Mouse (Mus musculus): ENCODE measurements at regions not wholly inside any gene's neighbourhood (a gene's known extent, or its start where the extent isn't known, plus 50 kb on each side); places are given as distances from the start of the nearest gene placed in this dataset.

DNA sequence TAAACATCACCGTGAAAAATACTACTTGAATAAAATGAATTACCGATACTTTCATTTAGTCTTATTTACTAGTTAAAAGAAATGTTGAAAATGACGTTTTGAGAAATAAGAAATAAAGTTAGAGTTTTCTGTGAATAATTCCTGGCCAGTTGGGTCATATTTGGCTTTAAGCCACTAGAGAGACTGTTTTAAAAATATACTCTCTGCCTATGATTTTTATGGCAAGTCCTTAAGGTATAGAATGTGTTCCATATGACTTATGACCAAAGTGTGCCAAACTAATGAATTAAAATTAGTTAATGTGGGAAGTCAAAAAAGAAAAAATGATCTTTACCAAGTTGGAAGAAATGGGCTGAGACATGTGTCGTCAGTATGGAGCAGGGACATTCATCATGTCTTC is 354.2 kb upstream of the Col3a1 start:
- Histone ChIP-seq H3K9ac (ENCODE audit: low read depth, low read length) (no peak overlapping the region), H3K9me3 (replicated peaks; ENCODE audit: control insufficient read depth, low read length) (no peaks in the 10 kb centered on the region), H3K4me1 (ENCODE audit: control insufficient read depth, insufficient read depth, low read length) (no peaks in the 10 kb centered on the region), H3K27ac (ENCODE audit: low read depth, low read length) (no peak overlapping the region), H3K4me2 (no peak overlapping the region), H3K36me3 (ENCODE audit: control insufficient read depth, insufficient read depth, low read length) (no peaks in the 10 kb centered on the region), H3K27me3 (ENCODE audit: control insufficient read depth, insufficient read depth, low read length) (no peaks in the 10 kb centered on the region), H3K4me3 (ENCODE audit: low read depth, low read length) (no peak overlapping the region)
- no peak for ATAC-seq (replicated peaks; ENCODE audit: insufficient number of reproducible peaks, low FRiP score, low TSS enrichment)
- 67% methylated on average over 4 of the region's 4 CpGs for WGBS (ENCODE audit: insufficient replicate concordance)

DNA sequence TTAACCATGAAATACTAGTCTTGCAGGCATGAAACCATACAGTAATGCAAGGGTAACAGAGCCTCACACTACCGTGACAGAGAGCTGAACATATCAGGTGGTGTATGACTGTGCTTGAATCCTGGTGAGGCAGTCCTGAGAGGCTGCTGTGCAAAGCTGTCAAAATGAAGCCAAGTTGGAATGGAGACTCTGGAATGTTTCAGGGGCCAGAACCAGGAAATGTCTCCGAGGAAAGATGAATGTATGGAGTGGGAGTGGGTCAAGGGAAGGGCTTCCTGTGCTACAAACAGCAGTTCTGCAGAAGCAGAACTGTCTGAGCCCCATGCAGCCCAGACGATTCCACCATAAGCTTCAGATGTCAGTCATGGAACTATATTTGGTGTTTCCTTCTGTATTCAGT is 324.2 kb upstream of the Col3a1 start:
- no peaks in the 10 kb centered on the region for H3K27me3 ChIP-seq (ENCODE audit: control insufficient read depth, insufficient read depth, low read length)
- ATAC-seq (replicated peaks; ENCODE audit: insufficient number of reproducible peaks, low FRiP score, low TSS enrichment): no peak
- no peak overlapping the region for H3K27ac ChIP-seq (ENCODE audit: low read depth, low read length)
- no peak overlapping the region for H3K4me3 ChIP-seq (ENCODE audit: low read depth, low read length)
- no peak overlapping the region for H3K9ac ChIP-seq (ENCODE audit: low read depth, low read length)
- H3K4me1 ChIP-seq (ENCODE audit: control insufficient read depth, insufficient read depth, low read length): no peaks in the 10 kb centered on the region
- H3K36me3 ChIP-seq (ENCODE audit: control insufficient read depth, insufficient read depth, low read length): no peaks in the 10 kb centered on the region
- 35% methylated on average over 3 of the region's 3 CpGs for WGBS (ENCODE audit: insufficient replicate concordance)
- H3K4me2 ChIP-seq: no peak overlapping the region
- no peaks in the 10 kb centered on the region for H3K9me3 ChIP-seq (replicated peaks; ENCODE audit: control insufficient read depth, low read length)

DNA sequence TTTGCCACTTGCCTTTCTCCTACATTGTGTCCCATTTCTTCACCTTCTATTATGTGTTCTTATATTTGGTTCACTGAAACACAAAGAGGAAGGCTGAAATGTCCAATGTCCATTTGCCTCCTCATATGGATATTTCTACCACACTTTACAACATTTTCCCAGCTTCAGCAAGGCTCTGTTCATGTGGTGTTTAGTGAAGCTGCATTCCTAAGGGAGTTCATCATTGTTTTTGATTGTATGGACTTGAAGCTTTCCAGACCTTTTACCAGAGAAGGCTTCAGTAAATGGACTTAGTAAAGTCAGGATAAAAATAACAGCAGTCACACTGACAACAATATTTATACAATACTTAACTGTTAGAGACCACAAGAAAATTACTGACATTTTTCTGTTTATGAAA is 290.8 kb upstream of the Col3a1 start:
- no peaks in the 10 kb centered on the region for H3K27me3 ChIP-seq (ENCODE audit: control insufficient read depth, insufficient read depth, low read length)
- H3K4me1 ChIP-seq (ENCODE audit: control insufficient read depth, insufficient read depth, low read length): no peaks in the 10 kb centered on the region
- H3K9ac ChIP-seq (ENCODE audit: low read depth, low read length): no peak overlapping the region
- ATAC-seq (replicated peaks; ENCODE audit: insufficient number of reproducible peaks, low FRiP score, low TSS enrichment): no peak
- 0 out of 2 replicates have a peak overlapping the region, but pooled peaks have one; percentile 1 for H3K27ac ChIP-seq (ENCODE audit: low read depth, low read length)
- no peaks in the 10 kb centered on the region for H3K36me3 ChIP-seq (ENCODE audit: control insufficient read depth, insufficient read depth, low read length)
- H3K9me3 ChIP-seq (replicated peaks; ENCODE audit: control insufficient read depth, low read length): no peaks in the 10 kb centered on the region
- H3K4me2 ChIP-seq: no peak overlapping the region
- no peak overlapping the region for H3K4me3 ChIP-seq (ENCODE audit: low read depth, low read length)

DNA sequence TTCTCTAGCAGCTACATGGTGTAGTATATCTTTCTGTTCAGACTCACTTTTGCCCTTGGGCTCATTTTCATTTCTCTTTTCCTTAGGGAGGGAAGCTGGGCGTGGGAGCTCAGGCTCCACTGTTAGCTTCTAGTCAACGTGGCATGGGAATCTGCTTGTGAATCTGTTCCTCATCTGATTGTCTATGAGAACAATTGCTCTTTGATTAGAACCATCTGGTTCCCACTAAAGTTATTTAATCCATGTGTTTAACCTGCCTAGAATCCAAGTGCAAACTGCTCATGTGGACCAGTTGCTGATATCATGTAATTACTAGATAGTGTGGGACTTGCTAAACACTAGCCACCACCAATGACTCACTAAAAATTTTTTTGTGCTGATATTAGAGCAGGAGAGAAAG is 290.1 kb upstream of the Col3a1 start:
- Histone ChIP-seq H3K9ac (ENCODE audit: low read depth, low read length) (no peak overlapping the region), H3K9me3 (replicated peaks; ENCODE audit: control insufficient read depth, low read length) (no peaks in the 10 kb centered on the region), H3K27me3 (ENCODE audit: control insufficient read depth, insufficient read depth, low read length) (no peaks in the 10 kb centered on the region), H3K4me2 (no peak overlapping the region), H3K4me1 (ENCODE audit: control insufficient read depth, insufficient read depth, low read length) (no peaks in the 10 kb centered on the region), H3K4me3 (ENCODE audit: low read depth, low read length) (no peak overlapping the region), H3K27ac (ENCODE audit: low read depth, low read length) (peak overlapping the region; percentile 35; the same call in 1 of the 2 replicates), H3K36me3 (ENCODE audit: control insufficient read depth, insufficient read depth, low read length) (no peaks in the 10 kb centered on the region)
- 48% methylated on average over 2 of the region's 2 CpGs for WGBS (ENCODE audit: insufficient replicate concordance)
- no peak for ATAC-seq (replicated peaks; ENCODE audit: insufficient number of reproducible peaks, low FRiP score, low TSS enrichment)

DNA sequence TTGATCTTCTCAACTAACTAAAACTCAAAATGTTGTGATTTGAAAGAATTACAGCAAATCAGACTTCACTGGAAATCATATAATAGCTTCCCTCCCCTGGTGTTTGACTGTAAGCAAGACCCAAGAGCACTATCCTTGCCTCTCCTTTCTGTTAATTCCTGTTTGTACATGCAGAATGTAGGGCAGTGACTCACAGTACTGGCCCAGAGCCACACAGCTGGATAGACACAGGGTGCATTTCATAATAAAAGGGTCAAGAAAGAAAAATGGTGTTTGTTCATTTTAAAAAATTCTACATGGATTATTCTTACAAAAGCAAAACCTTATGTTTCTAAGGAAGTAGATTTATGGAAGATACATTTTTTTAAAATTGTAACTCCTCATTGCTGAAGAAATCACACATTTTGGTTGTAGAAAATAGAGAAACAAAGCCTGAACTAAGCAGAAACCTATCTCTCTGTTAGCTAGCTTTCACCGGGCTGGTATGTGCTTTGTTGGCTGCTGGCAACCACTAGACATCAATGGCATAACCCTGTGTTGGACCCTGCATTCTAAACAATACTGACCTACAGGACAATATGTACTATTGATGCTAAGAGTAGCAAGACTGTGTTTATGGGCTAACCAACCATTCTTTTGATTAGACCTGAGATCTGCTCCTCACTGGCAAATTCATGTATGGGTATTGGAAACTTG is 289.0 kb upstream of the Col3a1 start:
- ATAC-seq (replicated peaks; ENCODE audit: insufficient number of reproducible peaks, low FRiP score, low TSS enrichment): no peak
- WGBS (ENCODE audit: insufficient replicate concordance): 71% methylated on average over 1 of the region's 1 CpGs
- no peaks in the 10 kb centered on the region for H3K36me3 ChIP-seq (ENCODE audit: control insufficient read depth, insufficient read depth, low read length)
- H3K27ac ChIP-seq (ENCODE audit: low read depth, low read length): no peak overlapping the region
- H3K4me3 ChIP-seq (ENCODE audit: low read depth, low read length): no peak overlapping the region
- H3K4me2 ChIP-seq: no peak overlapping the region
- no peak overlapping the region for H3K9ac ChIP-seq (ENCODE audit: low read depth, low read length)
- H3K27me3 ChIP-seq (ENCODE audit: control insufficient read depth, insufficient read depth, low read length): no peaks in the 10 kb centered on the region
- no peaks in the 10 kb centered on the region for H3K4me1 ChIP-seq (ENCODE audit: control insufficient read depth, insufficient read depth, low read length)
- no peaks in the 10 kb centered on the region for H3K9me3 ChIP-seq (replicated peaks; ENCODE audit: control insufficient read depth, low read length)

DNA sequence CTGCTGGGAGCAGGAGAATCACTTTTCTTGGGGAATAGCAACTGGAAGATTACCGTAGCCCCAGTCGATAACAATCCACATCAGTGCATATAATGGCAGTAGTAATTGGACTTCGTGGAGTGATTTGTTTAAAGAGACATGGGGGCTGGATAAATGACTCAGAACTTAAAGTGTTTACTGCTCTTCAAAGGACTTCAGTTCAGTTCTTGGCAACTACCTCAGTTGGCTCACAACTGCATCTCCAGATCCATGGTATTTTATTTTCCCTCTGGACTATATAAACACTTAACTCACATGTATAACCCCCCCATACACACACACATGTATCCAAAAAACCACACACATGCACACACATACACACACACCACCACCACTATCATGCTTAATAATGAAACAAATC is 288.0 kb upstream of the Col3a1 start:
- Histone ChIP-seq H3K4me3 (ENCODE audit: low read depth, low read length) (no peak overlapping the region), H3K36me3 (ENCODE audit: control insufficient read depth, insufficient read depth, low read length) (no peaks in the 10 kb centered on the region), H3K4me2 (no peak overlapping the region), H3K9ac (ENCODE audit: low read depth, low read length) (no peak overlapping the region), H3K27ac (ENCODE audit: low read depth, low read length) (no peak overlapping the region), H3K9me3 (replicated peaks; ENCODE audit: control insufficient read depth, low read length) (no peaks in the 10 kb centered on the region), H3K4me1 (ENCODE audit: control insufficient read depth, insufficient read depth, low read length) (no peaks in the 10 kb centered on the region), H3K27me3 (ENCODE audit: control insufficient read depth, insufficient read depth, low read length) (no peaks in the 10 kb centered on the region)
- no peak for ATAC-seq (replicated peaks; ENCODE audit: insufficient number of reproducible peaks, low FRiP score, low TSS enrichment)
- WGBS (ENCODE audit: insufficient replicate concordance): 74% methylated on average over 3 of the region's 3 CpGs

DNA sequence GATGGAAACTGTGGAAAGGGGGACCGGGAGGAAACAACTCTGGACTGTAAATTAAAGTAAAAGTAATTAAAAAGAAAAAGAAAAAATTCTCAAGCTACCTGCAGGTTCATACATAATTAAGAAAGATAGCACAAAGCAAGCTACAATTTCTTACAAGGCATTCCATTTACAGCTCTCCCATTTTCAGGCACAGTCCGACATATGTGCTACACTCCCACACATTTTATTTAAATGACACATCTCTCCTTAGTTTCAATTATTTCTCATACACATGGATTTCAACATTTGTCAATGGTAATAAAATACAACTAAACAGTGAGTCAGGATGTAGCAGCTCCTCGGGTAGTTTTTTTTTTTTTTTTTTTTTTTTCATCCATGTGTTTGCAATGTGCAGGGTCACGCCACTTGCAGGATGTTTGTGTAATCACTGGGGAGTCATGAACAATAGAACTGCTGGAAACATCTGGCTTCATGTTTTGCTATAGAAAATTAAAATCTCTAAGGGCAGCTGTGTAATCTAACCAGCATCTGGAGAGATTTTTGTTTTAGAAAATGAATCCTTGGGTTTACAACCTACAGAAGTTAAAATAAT is 279.8 kb upstream of the Col3a1 start:
- Histone ChIP-seq H3K4me1 (ENCODE audit: control insufficient read depth, insufficient read depth, low read length) (no peaks in the 10 kb centered on the region), H3K27ac (ENCODE audit: low read depth, low read length) (no peak overlapping the region), H3K36me3 (ENCODE audit: control insufficient read depth, insufficient read depth, low read length) (no peaks in the 10 kb centered on the region), H3K4me2 (no peak overlapping the region), H3K27me3 (ENCODE audit: control insufficient read depth, insufficient read depth, low read length) (no peaks in the 10 kb centered on the region), H3K9ac (ENCODE audit: low read depth, low read length) (no peak overlapping the region), H3K9me3 (replicated peaks; ENCODE audit: control insufficient read depth, low read length) (no peaks in the 10 kb centered on the region), H3K4me3 (ENCODE audit: low read depth, low read length) (no peak overlapping the region)
- ATAC-seq (replicated peaks; ENCODE audit: insufficient number of reproducible peaks, low FRiP score, low TSS enrichment): no peak
- 60% methylated on average over 4 of the region's 4 CpGs for WGBS (ENCODE audit: insufficient replicate concordance)

DNA sequence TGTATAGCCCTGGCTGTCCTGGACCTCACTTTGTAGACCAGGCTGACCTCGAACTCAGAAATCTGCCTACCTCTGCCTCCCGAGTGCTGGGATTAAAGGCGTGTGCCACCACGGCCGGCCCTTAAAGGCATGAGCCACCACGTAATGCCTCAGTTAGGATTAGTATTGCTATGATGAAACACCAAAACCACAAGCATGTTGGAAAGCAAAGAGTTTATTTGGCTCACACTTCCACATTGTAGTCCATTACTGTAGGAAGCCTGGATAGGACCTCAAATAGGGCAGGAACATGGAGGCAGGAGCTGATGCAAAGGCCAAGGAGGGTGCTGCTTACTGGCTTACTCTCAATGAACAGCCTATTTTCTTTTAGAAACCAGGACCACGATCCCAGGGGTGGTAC is 278.0 kb upstream of the Col3a1 start:
- no peaks in the 10 kb centered on the region for H3K36me3 ChIP-seq (ENCODE audit: control insufficient read depth, insufficient read depth, low read length)
- H3K27me3 ChIP-seq (ENCODE audit: control insufficient read depth, insufficient read depth, low read length): no peaks in the 10 kb centered on the region
- no peaks in the 10 kb centered on the region for H3K4me1 ChIP-seq (ENCODE audit: control insufficient read depth, insufficient read depth, low read length)
- no peak overlapping the region for H3K9ac ChIP-seq (ENCODE audit: low read depth, low read length)
- no peak overlapping the region for H3K4me2 ChIP-seq
- no peaks in the 10 kb centered on the region for H3K9me3 ChIP-seq (replicated peaks; ENCODE audit: control insufficient read depth, low read length)
- no peak for ATAC-seq (replicated peaks; ENCODE audit: insufficient number of reproducible peaks, low FRiP score, low TSS enrichment)
- no peak overlapping the region for H3K27ac ChIP-seq (ENCODE audit: low read depth, low read length)
- 83% methylated on average over 7 of the region's 7 CpGs for WGBS (ENCODE audit: insufficient replicate concordance)
- no peak overlapping the region for H3K4me3 ChIP-seq (ENCODE audit: low read depth, low read length)

DNA sequence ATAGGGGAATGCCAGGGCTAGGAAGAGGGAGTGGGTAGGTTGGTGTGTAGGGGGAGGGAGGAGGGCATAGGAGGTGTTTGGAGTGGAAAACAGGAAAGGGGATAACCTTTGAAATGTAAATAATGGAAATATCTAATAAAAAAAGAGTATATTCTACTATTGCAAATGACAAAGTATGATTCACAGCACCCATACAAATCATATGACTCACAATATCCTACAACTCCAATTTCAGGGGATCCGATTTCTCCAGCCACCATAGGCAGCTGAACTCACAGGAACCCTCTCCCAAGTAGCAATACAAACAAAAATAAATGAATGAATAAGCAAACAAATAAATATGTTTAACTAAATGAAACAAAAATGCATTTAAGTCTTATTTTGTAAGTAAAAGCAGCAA is 270.0 kb upstream of the Col3a1 start:
- ATAC-seq (replicated peaks; ENCODE audit: insufficient number of reproducible peaks, low FRiP score, low TSS enrichment): no peak
- no peak overlapping the region for H3K9ac ChIP-seq (ENCODE audit: low read depth, low read length)
- WGBS (ENCODE audit: insufficient replicate concordance): 77% methylated on average over 1 of the region's 1 CpGs
- H3K4me2 ChIP-seq: no peak overlapping the region
- H3K4me3 ChIP-seq (ENCODE audit: low read depth, low read length): no peak overlapping the region
- no peak overlapping the region for H3K27ac ChIP-seq (ENCODE audit: low read depth, low read length)
- no peaks in the 10 kb centered on the region for H3K36me3 ChIP-seq (ENCODE audit: control insufficient read depth, insufficient read depth, low read length)
- no peaks in the 10 kb centered on the region for H3K27me3 ChIP-seq (ENCODE audit: control insufficient read depth, insufficient read depth, low read length)
- no peaks in the 10 kb centered on the region for H3K9me3 ChIP-seq (replicated peaks; ENCODE audit: control insufficient read depth, low read length)
- no peaks in the 10 kb centered on the region for H3K4me1 ChIP-seq (ENCODE audit: control insufficient read depth, insufficient read depth, low read length)

Measured in heart, embryonic 11.5 days (tissue).